In genomic region chr7:4690951-4691653, GRCm38 (mm10) we compare ENCODE assay signal across 8 mouse cellular contexts. TPM values are rescaled to one million over a fixed set of nuclear protein-coding genes. Genes with fewer than 3 reads are reported as not detected.
DNase-seq lines count a peak whose midpoint lies in the region; ATAC-seq lines count a peak whose summit lies in the region.

No protein-coding gene starts in this region.

- H3K4me3 ChIP-seq in forebrain, embryonic 16.5 days (replicated peaks; ENCODE audit: low read length), result peak overlapping the region; percentile 93
- H3K4me3 ChIP-seq in liver, embryonic 12.5 days, result peak overlapping the region; percentile 58

- peak overlapping the region; percentile 60 for H3K4me2 ChIP-seq in forebrain, embryonic 16.5 days (ENCODE audit: low read length)
- H3K4me2 ChIP-seq in liver, embryonic 12.5 days, result peak overlapping the region; percentile 77

- peak; percentile 57 for ATAC-seq in forebrain, embryonic 16.5 days
- ATAC-seq in liver, embryonic 12.5 days, result peak; percentile 48; the same call in 1 of the 2 replicates

- WGBS in forebrain, embryonic 16.5 days, result 3% methylated on average over 31 of the region's 35 CpGs
- 22% methylated on average over 21 of the region's 35 CpGs for WGBS in liver, embryonic 12.5 days (ENCODE audit: insufficient replicate concordance)

- no peaks in the 10 kb centered on the region for H3K27me3 ChIP-seq in forebrain, embryonic 16.5 days (replicated peaks; ENCODE audit: control insufficient read depth, insufficient read depth, low read length)
- H3K27me3 ChIP-seq in liver, embryonic 12.5 days (replicated peaks), result peaks cover 33% of the 10 kb centered on the region

- peaks cover 17% of the 10 kb centered on the region for H3K36me3 ChIP-seq in forebrain, embryonic 16.5 days (ENCODE audit: control insufficient read depth, insufficient read depth)
- H3K36me3 ChIP-seq in liver, embryonic 12.5 days, result peaks cover 5% of the 10 kb centered on the region

- peaks cover 11% of the 10 kb centered on the region for H3K4me1 ChIP-seq in forebrain, embryonic 16.5 days (replicated peaks; ENCODE audit: control insufficient read depth, insufficient read depth, low read length)
- H3K4me1 ChIP-seq in liver, embryonic 12.5 days, result peaks cover 10% of the 10 kb centered on the region

- no peaks in the 10 kb centered on the region for H3K9me3 ChIP-seq in forebrain, embryonic 16.5 days (ENCODE audit: control insufficient read depth, low read length)
- no peaks in the 10 kb centered on the region for H3K9me3 ChIP-seq in liver, embryonic 12.5 days (replicated peaks)

- peak; percentile 31 for DNase-seq in kidney, postnatal 10 days
- no peak for DNase-seq in kidney, postnatal 14 days
- peak; percentile 66 for DNase-seq in cerebellum, adult 11-12 months
- DNase-seq in right cerebral cortex, postnatal 4 days, result peak; percentile 43
- DNase-seq in urinary bladder, postnatal 10 days (ENCODE audit: low spot score), result no peak
- no peak for DNase-seq in urinary bladder, adult 2 months (ENCODE audit: low spot score)

- H3K27ac ChIP-seq in forebrain, embryonic 16.5 days (ENCODE audit: low read length), result peak overlapping the region; percentile 91
- H3K27ac ChIP-seq in liver, embryonic 12.5 days, result peak overlapping the region; percentile 63; the same call in 1 of the 2 replicates

- peak overlapping the region; percentile 100 for H3K9ac ChIP-seq in forebrain, embryonic 16.5 days (replicated peaks; ENCODE audit: low read depth, low read length)
- H3K9ac ChIP-seq in liver, embryonic 12.5 days, result peak overlapping the region; percentile 73

RNA-seq across cellular contexts. Expression of gene Brsk1, which starts 0.7 kb away (rescaled TPM):
- 5.9 and 7.9 TPM in 2 replicates for polyA plus RNA-seq in forebrain, embryonic 16.5 days (2015; fragmentation: Nextera tagmentation; extraction: Ambion mirVana)
- 0.19 and 0.29 TPM in 2 replicates for polyA plus RNA-seq in liver, embryonic 12.5 days (2016; fragmentation: Nextera tagmentation; extraction: Ambion mirVana)
- 10.1 and 12.8 TPM in 2 replicates for polyA plus RNA-seq in urinary bladder, adult 2 months (2012; rRNA removed)

RNA-seq across cellular contexts. Expression of gene Hspbp1, which starts 6.2 kb away (rescaled TPM):
- 136 and 156 TPM in 2 replicates for polyA plus RNA-seq in forebrain, embryonic 16.5 days (2015; fragmentation: Nextera tagmentation; extraction: Ambion mirVana)
- polyA plus RNA-seq in liver, embryonic 12.5 days (2016; fragmentation: Nextera tagmentation; extraction: Ambion mirVana), result 90.8 and 95.6 TPM in 2 replicates
- 33.0 and 33.5 TPM in 2 replicates for polyA plus RNA-seq in urinary bladder, adult 2 months (2012; rRNA removed)

RNA-seq across cellular contexts. Expression of gene Ppp6r1, which starts 32.3 kb away (rescaled TPM):
- 7.6 and 7.8 TPM in 2 replicates for polyA plus RNA-seq in forebrain, embryonic 16.5 days (2015; fragmentation: Nextera tagmentation; extraction: Ambion mirVana)
- polyA plus RNA-seq in liver, embryonic 12.5 days (2016; fragmentation: Nextera tagmentation; extraction: Ambion mirVana), result 12.0 and 12.7 TPM in 2 replicates
- polyA plus RNA-seq in urinary bladder, adult 2 months (2012; rRNA removed), result 130 and 140 TPM in 2 replicates

RNA-seq across cellular contexts. Expression of gene Tmem150b, which starts 33.9 kb away (rescaled TPM):
- 0.11 and 0.33 TPM in 2 replicates for polyA plus RNA-seq in forebrain, embryonic 16.5 days (2015; fragmentation: Nextera tagmentation; extraction: Ambion mirVana)
- 0.08 and 0.12 TPM in 2 replicates for polyA plus RNA-seq in liver, embryonic 12.5 days (2016; fragmentation: Nextera tagmentation; extraction: Ambion mirVana)
- 0.99 and 1.1 TPM in 2 replicates for polyA plus RNA-seq in urinary bladder, adult 2 months (2012; rRNA removed)

RNA-seq across cellular contexts. Expression of gene Kmt5c, which starts 48.8 kb away (rescaled TPM):
- 60.0 and 66.9 TPM in 2 replicates for polyA plus RNA-seq in forebrain, embryonic 16.5 days (2015; fragmentation: Nextera tagmentation; extraction: Ambion mirVana)
- polyA plus RNA-seq in liver, embryonic 12.5 days (2016; fragmentation: Nextera tagmentation; extraction: Ambion mirVana), result 79.0 and 79.5 TPM in 2 replicates
- 69.0 and 73.6 TPM in 2 replicates for polyA plus RNA-seq in urinary bladder, adult 2 months (2012; rRNA removed)

Comparison
In these comparisons a context has a peak if more than half of its experiments do, and no peak if none do; other contexts are left out.
1. DNase-seq: peak in kidney, postnatal 10 days (single experiment), cerebellum, adult 11-12 months (single experiment) and right cerebral cortex, postnatal 4 days (single experiment); none in kidney, postnatal 14 days (single experiment), urinary bladder, postnatal 10 days (single experiment) and urinary bladder, adult 2 months (single experiment).